ENCODE assay signal across 14 mouse cellular contexts in the genomic region with DNA sequence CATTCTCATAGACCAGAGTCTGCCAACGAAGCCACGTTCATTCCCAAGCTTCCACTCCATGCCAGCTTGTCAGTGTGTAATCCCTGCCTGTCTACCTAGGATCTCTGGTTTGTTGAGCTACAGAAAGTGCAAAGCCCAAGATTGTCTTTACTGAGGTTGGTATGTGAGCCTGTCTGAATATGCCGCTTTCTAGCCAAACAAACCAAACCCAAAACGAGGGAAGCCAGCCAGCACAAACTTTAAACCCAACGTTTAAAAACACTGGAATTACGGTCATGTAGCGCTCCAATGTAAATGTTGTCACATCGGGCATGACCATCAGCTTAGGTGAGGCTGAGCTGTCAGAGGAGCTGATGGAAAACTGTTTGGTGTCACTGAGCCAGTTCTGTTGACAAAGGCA.
"Had no signal": no experiment of that assay in that cellular context is flagged by ENCODE, and none has a peak within 500 bp of the region (broad histone marks: within the 10 kb centered on the region; RNA-seq: fewer than 3 reads in every experiment).

No protein-coding gene starts in this region.

- H3K4me3 ChIP-seq: lung, embryonic 15.5 days; midbrain, embryonic 13.5 days; midbrain, embryonic 15.5 days; neural tube, embryonic 12.5 days; stomach, embryonic 15.5 days had no signal

- H3K36me3 ChIP-seq: lung, embryonic 15.5 days; midbrain, embryonic 13.5 days; midbrain, embryonic 15.5 days; neural tube, embryonic 12.5 days; stomach, embryonic 15.5 days had no signal

- DNase-seq: lung, adult 18-20 months; lung, postnatal 10 days; lung, postnatal 4 days; right cerebral cortex, postnatal 14 days; thymus, adult 2 months; thymus, postnatal 25 days; thymus, postnatal 4 days had no signal

- H3K27ac ChIP-seq: lung, embryonic 15.5 days; midbrain, embryonic 13.5 days; midbrain, embryonic 15.5 days; neural tube, embryonic 12.5 days; stomach, embryonic 15.5 days; stomach, postnatal 0 days had no signal

- H3K9ac ChIP-seq: lung, embryonic 15.5 days; midbrain, embryonic 13.5 days; midbrain, embryonic 15.5 days; neural tube, embryonic 12.5 days; stomach, embryonic 15.5 days had no signal

- H3K4me2 ChIP-seq: lung, embryonic 15.5 days; midbrain, embryonic 11.5 days; midbrain, embryonic 13.5 days; midbrain, embryonic 15.5 days; neural tube, embryonic 12.5 days; stomach, embryonic 15.5 days had no signal

- H3K27me3 ChIP-seq: lung, embryonic 15.5 days; midbrain, embryonic 13.5 days; midbrain, embryonic 15.5 days; neural tube, embryonic 12.5 days; stomach, embryonic 15.5 days had no signal

- ATAC-seq: midbrain, embryonic 13.5 days; midbrain, embryonic 15.5 days had no signal

- H3K4me1 ChIP-seq: lung, embryonic 15.5 days; midbrain, embryonic 13.5 days; midbrain, embryonic 15.5 days; neural tube, embryonic 12.5 days; stomach, embryonic 15.5 days had no signal

- H3K9me3 ChIP-seq: lung, embryonic 15.5 days; midbrain, embryonic 13.5 days; midbrain, embryonic 15.5 days; neural tube, embryonic 12.5 days; stomach, embryonic 15.5 days had no signal
